In genomic region chr8:126232521-126232920, GRCm38 (mm10) we compare ENCODE assay signal across 20 mouse cellular contexts.
DNase-seq lines count a peak whose midpoint lies in the region; ATAC-seq lines count a peak whose summit lies in the region.
"Had no signal": no experiment of that assay in that cellular context is flagged by ENCODE, and none has a peak within 500 bp of the region (broad histone marks: within the 10 kb centered on the region; RNA-seq: fewer than 3 reads in every experiment).

No protein-coding gene starts in this region.

- H3K4me3 ChIP-seq in hindbrain, embryonic 11.5 days (ENCODE audit: low read depth, low read length) = no peak overlapping the region
- no peak overlapping the region for H3K4me3 ChIP-seq in hindbrain, embryonic 14.5 days (replicated peaks; ENCODE audit: low read length)
- H3K4me3 ChIP-seq: embryonic facial prominence, embryonic 12.5 days; forebrain, embryonic 13.5 days; gastrocnemius, adult 2 months; heart, embryonic 15.5 days had no signal

- H3K9me3 ChIP-seq in hindbrain, embryonic 11.5 days (ENCODE audit: control insufficient read depth, low read length) = no peaks in the 10 kb centered on the region
- no peaks in the 10 kb centered on the region for H3K9me3 ChIP-seq in hindbrain, embryonic 14.5 days (ENCODE audit: control insufficient read depth, low read length)
- H3K9me3 ChIP-seq: embryonic facial prominence, embryonic 12.5 days; forebrain, embryonic 13.5 days; heart, embryonic 15.5 days had no signal

- no peaks in the 10 kb centered on the region for H3K4me1 ChIP-seq in hindbrain, embryonic 11.5 days (replicated peaks; ENCODE audit: control insufficient read depth, insufficient read depth, low read length)
- H3K4me1 ChIP-seq in hindbrain, embryonic 14.5 days (replicated peaks; ENCODE audit: control insufficient read depth, insufficient read depth, low read length) = no peaks in the 10 kb centered on the region
- H3K4me1 ChIP-seq: embryonic facial prominence, embryonic 12.5 days; forebrain, embryonic 13.5 days; heart, embryonic 15.5 days had no signal

- no peak overlapping the region for H3K27ac ChIP-seq in hindbrain, embryonic 11.5 days (ENCODE audit: low read depth, low read length)
- no peak overlapping the region for H3K27ac ChIP-seq in hindbrain, embryonic 14.5 days
- H3K27ac ChIP-seq: embryonic facial prominence, embryonic 12.5 days; forebrain, embryonic 13.5 days; gastrocnemius, adult 2 months; heart, embryonic 15.5 days had no signal

- no peaks in the 10 kb centered on the region for H3K27me3 ChIP-seq in hindbrain, embryonic 11.5 days (ENCODE audit: control insufficient read depth, insufficient read depth, low read length)
- H3K27me3 ChIP-seq in hindbrain, embryonic 14.5 days (ENCODE audit: control insufficient read depth, insufficient read depth, low read length) = no peaks in the 10 kb centered on the region
- H3K27me3 ChIP-seq: embryonic facial prominence, embryonic 12.5 days; forebrain, embryonic 13.5 days had no signal

- no peak overlapping the region for H3K9ac ChIP-seq in hindbrain, embryonic 11.5 days (ENCODE audit: low read depth, low read length)
- no peak overlapping the region for H3K9ac ChIP-seq in hindbrain, embryonic 14.5 days
- H3K9ac ChIP-seq: embryonic facial prominence, embryonic 12.5 days; forebrain, embryonic 13.5 days; forebrain, postnatal 0 days; heart, embryonic 15.5 days had no signal

- H3K4me2 ChIP-seq in hindbrain, embryonic 11.5 days (replicated peaks; ENCODE audit: low read depth, low read length) = no peak overlapping the region
- H3K4me2 ChIP-seq in hindbrain, embryonic 14.5 days (replicated peaks) = no peak overlapping the region
- H3K4me2 ChIP-seq: embryonic facial prominence, embryonic 12.5 days; forebrain, embryonic 13.5 days; heart, embryonic 11.5 days; heart, embryonic 15.5 days had no signal

- peak; percentile 20 for DNase-seq in hindbrain, embryonic 11.5 days (ENCODE audit: low spot score)
- no peak for DNase-seq in hindbrain, embryonic 14.5 days (ENCODE audit: low spot score)
- peak; percentile 17 for DNase-seq in retina, embryonic 14.5 days (ENCODE audit: low spot score)
- DNase-seq in retina, postnatal 1 day = no peak
- DNase-seq in embryo, embryonic 11.5 days (ENCODE audit: low read depth, low spot score) = peak; percentile 14
- no peak for DNase-seq in frontal cortex, postnatal 25 days (ENCODE audit: low spot score in 2 of 2)
- DNase-seq: adrenal gland, adult 2 months; adrenal gland, postnatal 25 days; cerebellum, postnatal 14 days; forebrain, postnatal 0 days; gastrocnemius, adult 2 months; gastrocnemius, postnatal 36 days; heart, adult 18-20 months; heart, postnatal 14 days; kidney, adult 11 months had no signal

- no peaks in the 10 kb centered on the region for H3K36me3 ChIP-seq in hindbrain, embryonic 11.5 days (ENCODE audit: control insufficient read depth, insufficient read depth, low read length)
- no peaks in the 10 kb centered on the region for H3K36me3 ChIP-seq in hindbrain, embryonic 14.5 days (replicated peaks; ENCODE audit: control insufficient read depth, insufficient read depth)
- H3K36me3 ChIP-seq: embryonic facial prominence, embryonic 12.5 days; heart, embryonic 15.5 days had no signal

- ATAC-seq in hindbrain, embryonic 11.5 days (ENCODE audit: low FRiP score) = no peak
- ATAC-seq in hindbrain, embryonic 14.5 days (ENCODE audit: low FRiP score) = no peak
- ATAC-seq: forebrain, embryonic 13.5 days; forebrain, postnatal 0 days; hindbrain, embryonic 16.5 days had no signal

- 29% methylated on average over 7 of the region's 7 CpGs for WGBS in hindbrain, embryonic 11.5 days
- 33% methylated on average over 7 of the region's 7 CpGs for WGBS in hindbrain, embryonic 14.5 days

Comparison
In these comparisons a context has a peak if more than half of its experiments do, and no peak if none do; other contexts are left out.
1. DNase-seq: peak in hindbrain, embryonic 11.5 days (single experiment), retina, embryonic 14.5 days (single experiment) and embryo, embryonic 11.5 days (single experiment); none in hindbrain, embryonic 14.5 days (single experiment), retina, postnatal 1 day (single experiment) and frontal cortex, postnatal 25 days (0 of 2).